Mouse (Mus musculus) natural killer cell, adult 2 months (primary cell): ENCODE data around the gene Ltc4s.

Source experiments
- DNase-seq, 2 experiments: peaks; one replicate each; pipeline ENCODE4 v3.0.0; 2022; ENCODE audit warnings: low spot score in 2 of 2

Gene Ltc4s

DNA sequence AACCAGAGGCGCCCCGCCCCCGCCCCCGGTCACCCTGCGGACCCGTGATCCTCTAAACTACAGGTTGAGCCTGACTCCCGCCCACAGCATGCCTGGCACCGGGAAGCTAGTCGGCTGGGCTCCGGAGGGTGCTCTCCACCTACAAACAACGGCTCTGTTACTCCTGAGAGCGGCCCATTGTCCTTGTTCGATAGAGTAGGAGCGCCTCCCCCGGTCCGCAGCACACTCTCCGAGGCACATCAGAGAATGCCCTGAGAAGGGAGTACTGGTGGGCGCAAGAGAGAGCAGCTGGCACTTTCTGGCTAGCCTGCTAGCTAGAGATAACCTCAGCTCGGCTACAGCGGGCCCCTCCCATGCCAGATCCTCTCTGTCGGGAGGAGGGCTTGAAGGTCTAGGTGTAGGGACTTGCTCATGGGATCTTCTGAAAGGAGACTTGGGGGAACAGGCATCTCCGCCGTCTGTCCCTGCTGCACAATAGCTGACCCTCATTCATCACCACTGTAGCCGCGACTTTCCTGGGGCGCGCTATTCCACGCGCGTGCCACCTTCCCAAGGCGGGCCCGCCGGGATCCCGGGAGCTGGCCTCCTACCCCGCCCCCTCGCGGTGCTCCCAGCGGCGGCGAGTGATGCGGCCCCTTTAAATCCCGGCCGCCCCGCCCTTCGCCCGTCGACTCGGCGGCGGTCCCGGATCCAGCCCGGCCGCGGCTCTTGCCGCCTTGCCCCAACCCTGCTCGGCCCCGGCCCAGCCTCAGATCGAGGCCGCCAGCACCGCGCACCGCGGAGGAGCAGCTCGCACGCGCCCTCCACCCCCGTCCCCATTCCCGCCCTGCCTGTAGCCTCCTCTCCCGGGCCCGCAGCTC is 13.5 kb downstream of the Ltc4s start:
- no peak for DNase-seq

- no peak for DNase-seq
Measured at GRCm38 (mm10) chr11:50223783-50224662, 14.4 kb downstream of the Ltc4s start.

DNA sequence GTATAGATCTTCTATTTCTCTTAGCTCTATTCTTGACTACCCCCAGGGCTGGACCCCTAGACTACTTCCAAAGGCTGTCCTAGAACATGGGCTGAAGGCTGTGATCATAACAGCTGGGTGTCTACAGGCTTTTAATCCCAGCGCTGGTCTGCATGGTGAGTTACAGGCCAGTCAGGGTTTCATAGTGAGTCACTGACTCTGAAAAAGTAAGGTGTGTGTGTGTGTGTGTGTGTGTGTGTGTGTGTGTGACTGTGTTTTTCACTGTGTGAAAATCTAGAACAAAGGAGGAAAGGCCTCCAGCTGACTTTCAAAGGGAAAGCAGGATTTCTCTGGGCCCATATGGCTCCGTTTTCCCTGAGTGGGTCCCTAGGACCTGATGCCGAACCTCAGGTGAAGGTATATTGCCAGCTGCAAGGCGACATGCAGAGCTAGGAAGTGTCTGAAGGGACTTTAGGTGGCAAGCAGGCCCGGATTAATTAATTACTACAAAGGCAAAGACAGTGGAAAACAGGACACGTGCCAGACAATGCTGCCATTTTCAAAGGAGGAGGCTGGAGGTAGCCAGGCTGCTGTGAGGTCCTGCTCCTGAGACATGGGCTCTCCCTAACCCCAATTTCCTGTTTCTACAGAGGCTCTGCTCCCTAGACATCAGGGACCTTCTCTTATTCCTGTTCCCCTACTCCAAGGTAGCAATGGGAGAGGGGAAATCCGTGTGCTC is 15.7 kb downstream of the Ltc4s start:
- DNase-seq = no peak

DNA sequence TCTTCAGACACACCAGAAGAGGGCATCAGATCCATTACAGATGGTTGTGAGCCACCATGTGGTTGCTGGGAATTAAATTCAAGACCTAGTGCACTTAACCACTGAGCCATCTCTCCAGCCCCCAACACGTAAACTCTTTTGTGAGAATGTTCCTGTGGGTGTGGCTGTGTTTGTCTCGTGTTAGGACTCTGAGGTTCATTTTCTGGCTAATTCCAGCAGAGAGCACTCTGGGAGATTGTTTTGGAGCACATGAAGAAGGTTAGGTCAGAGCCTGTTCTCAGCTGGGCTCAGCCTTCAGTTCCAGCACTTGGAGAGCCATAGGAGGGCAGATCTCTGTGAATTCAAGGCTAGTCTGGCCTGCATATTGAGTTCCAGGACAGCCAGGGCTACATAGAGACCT is 18.6 kb downstream of the Ltc4s start:
- DNase-seq = no peak

- no peak for DNase-seq
Measured at GRCm38 (mm10) chr11:50217811-50218210, 20.6 kb downstream of the Ltc4s start.

GRCm38 (mm10) chr11:50216724-50217366 is 21.6 kb downstream of the Ltc4s start:
- DNase-seq = no peak

DNA sequence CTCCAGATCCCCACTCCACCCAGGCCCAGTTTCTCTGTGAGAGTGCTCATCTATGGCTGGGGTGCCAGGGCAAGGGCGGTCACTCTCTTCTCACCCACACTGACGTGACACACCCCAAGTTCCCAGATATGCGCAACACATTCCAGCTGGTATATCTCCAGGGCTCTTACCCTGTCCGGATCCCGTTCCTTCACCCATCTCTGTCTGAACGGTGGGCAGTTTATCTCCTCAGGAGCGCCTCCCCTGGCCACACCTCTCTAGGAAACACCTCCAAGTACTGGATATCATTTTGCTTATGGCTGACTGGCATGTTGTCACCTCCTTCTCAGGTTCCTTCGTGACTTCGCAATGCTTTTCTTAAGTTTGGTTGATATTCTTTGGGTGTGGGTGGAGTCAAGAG is 22.8 kb downstream of the Ltc4s start:
- DNase-seq = no peak

DNA sequence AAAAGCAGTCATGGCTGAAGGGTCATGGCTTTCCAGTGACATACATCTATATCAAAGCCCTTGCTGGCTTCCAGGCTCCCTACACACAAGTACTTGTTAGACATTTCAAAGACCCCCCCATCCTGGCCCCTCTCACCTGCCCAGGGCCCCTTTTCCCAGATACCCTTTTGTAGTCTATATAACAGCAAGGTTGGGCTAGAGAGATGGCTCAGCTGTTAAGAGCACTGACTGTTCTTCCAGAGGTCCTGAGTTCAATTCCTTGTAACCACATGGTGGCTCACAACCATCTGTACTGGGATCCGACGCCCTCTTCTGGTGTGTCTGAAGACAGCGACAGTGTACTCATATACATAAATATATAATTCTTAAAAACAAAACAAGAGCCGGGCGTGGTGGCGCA is 23.8 kb downstream of the Ltc4s start:
- no peak for DNase-seq

- peak; percentile 92 to 97 for DNase-seq
Measured at GRCm38 (mm10) chr11:50212848-50213758, 25.3 kb downstream of the Ltc4s start.

DNA sequence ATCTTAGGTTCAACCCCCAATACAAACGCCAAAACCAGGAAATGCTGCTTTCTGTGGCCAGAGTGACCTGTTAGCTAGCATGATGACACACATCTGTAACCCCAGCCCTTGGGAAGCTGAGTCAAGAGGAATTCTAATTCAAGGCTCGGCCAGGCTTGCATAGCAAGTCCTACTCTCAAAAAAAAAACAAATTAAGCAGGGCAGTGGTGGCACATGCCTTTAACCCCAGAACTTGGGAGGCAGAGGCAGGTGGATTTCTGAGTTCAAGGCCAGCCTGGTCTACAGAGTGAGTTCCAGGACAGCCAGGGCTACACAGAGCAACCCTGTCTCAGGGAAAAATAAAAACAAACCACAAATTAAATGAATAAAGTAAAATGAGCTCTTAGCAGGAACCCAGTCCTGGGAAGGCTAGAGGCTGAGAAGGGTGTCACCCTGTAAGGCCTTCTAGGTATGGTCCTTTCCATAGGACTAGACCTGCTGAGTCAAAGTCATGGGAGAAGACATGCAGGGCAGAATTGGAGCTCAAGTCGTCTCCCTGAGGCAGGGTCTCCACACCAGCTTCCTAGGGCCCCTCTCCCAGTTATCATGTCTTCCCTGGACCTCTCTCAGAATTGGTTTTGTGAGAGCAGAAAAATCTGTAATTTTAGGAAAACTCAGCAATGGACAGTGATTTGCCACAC is 26.2 kb downstream of the Ltc4s start:
- no peak for DNase-seq

DNA sequence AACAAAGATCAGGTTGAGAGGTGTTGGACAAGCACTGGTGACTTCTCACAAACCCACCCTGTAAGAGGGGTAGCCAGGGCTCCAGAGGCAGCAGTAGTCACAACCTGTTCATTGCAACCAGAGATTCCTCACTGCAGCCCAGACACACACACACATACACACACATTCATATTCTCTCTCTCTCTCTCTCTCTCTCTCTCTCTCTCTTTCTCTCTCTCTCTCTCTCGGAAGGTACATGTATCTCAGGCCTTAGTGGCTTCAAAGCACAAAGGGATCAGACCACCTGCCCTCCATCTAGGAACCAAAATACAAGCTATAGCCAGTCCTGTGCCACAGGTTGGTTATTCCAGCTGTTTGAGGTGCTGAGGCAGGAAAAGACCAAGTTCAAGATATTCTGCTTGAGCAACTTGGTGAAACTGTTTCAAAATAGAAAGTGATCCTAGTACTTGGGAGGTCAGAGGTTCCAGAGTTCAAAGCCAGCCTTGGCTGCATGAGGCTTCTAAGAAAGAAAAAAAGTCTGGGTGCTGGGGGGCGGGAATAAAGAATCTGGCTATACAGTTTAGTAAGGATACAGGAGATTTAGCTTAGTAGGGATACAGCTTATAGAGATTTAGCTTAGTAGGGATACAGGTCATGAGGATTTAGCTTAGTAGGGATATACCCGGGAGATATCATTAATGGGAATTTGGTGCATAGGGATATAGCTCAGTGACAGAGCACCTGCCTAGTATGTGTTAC is 26.9 kb downstream of the Ltc4s start:
- DNase-seq = no peak

GRCm38 (mm10) chr11:50210505-50211151 is 27.8 kb downstream of the Ltc4s start, which contains the start of the genes Sqstm1 and Mgat4b:
Gene Sqstm1 (minus strand): TSS chr11:50210827.
Gene Mgat4b (plus strand): TSS chr11:50210890.
- peak; percentile 88 for DNase-seq

- peak; percentile 89 to 92 for DNase-seq
Measured at GRCm38 (mm10) chr11:50210101-50210504, 28.3 kb downstream of the Ltc4s start.

DNA sequence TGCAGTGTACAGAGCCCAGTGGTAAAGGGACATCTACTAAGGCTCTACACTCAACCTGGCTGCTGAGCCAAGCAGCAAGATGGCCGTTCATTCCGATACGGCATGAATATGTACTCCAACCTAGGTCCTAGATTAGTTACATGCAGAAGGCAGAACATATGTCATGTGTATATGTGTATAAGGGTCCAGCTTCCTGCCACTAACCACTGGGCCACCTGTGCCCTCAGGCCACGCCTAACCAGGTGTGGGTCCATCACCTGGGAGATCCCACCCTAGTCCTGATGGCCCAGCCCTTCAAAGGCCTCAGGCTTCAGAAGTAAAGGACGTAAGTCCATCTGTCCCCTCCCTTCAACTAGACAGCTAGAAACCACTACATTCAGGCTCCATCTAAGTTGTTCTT is 30.4 kb downstream of the Ltc4s start:
- peak in 1 of 2 experiments; percentile 11 for DNase-seq

- no peak for DNase-seq
Measured at GRCm38 (mm10) chr11:50207344-50207743, 31.1 kb downstream of the Ltc4s start.

DNA sequence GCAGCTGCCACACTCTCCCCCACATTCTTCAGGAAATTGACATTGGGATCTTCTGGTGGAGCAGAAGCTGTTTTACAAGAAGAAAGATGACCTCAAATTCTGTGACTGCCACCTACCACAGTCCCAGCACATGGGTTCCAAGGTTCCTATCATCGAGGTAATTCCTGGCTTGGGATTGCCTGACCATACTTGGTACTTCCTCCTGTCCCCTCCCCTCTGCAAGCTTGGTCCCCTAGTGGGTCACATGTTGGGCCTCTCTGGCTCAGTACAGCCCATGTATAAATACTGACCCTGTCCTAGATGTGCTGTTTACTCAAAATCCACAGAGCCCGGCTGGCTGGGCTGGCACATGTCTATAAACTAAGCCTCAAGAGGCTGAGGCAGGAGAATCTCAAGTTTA is 32.4 kb downstream of the Ltc4s start:
- peak in 1 of 2 experiments; percentile 16 for DNase-seq

DNA sequence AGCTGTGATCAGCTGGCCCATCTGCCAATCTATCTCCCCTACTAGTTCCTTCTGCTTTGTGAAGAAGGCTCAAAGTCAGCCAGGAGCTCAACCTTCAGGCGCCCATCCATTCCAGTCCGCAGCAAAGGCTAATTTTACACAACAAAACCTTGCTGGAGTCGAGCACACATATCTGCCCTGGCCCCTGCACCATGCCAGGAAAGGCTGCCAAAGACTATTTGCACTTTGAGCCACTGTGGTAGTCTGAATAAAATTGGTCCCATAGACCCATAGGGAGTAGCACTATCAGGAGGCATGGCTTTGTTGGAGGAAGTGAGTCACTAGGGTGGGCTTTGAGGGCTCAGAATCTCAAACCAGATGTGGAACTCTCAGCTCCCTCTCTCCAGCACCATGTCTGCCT is 33.0 kb downstream of the Ltc4s start:
- DNase-seq = no peak

DNA sequence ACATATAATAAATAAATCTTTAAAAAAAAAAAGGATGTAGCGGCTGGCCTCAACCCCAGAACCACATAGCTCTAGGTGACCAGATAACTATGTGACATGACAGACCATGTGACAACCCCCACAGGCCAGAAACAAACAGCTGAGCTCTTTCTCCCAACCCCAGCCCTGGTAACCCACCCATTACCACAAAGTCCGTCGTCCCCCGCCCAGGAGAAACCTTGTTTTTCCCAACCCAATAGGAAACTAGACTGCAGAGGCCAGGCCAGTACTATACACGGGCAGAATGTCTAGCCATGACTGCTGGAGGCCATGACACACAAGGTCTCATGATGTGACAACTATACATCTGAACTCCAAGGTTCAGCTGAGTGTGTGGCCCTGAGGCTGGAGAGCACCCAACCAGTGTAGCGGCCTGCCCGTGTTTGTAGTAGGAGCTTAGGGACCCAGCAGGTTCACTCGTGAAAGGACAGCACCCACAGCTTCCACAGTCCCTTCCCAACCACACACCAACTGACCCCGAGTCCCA is 35.1 kb downstream of the Ltc4s start:
- DNase-seq = peak in 1 of 2 experiments; percentile 18
